Mouse (Mus musculus): ENCODE measurements around the gene Wwox.
A peak's percentile ranks its signal among the peaks of the same experiment; 100 is the strongest.

Gene Wwox

GRCm38 (mm10) chr8:114541132-114541531 lies 101.7 kb downstream of the Wwox start:
- DNase-seq (ENCODE audit: extremely low spot score) = peak; percentile 60

GRCm38 (mm10) chr8:114548360-114548759 lies 108.9 kb downstream of the Wwox start:
- no peak for DNase-seq (ENCODE audit: extremely low spot score)

DNA sequence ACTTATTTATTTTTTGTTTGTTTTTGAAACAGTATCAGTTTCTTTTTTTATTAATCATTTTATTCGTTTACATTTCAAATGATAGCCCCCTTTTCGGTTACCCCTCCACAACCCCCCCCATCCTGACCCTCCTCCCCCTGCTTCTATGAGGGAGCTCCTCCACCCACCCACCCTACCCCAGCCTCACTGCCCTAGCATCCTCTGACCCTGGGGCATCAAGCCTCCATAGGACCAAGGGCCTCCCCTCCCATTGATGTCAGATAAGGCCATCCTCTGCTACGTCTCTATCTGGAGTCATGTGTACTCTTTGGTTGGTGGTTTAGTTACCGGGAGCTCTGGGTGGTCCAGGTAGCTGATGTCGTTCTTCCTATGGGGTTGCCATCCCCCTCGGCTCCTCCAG lies 109.4 kb downstream of the Wwox start:
- DNase-seq (ENCODE audit: extremely low spot score) = no peak

- peak; percentile 31 for DNase-seq (ENCODE audit: extremely low spot score)
Observed at GRCm38 (mm10) chr8:114550029-114550428, 110.6 kb downstream of the Wwox start.

GRCm38 (mm10) chr8:114552606-114553005 lies 113.2 kb downstream of the Wwox start:
- no peak for DNase-seq (ENCODE audit: extremely low spot score)

- DNase-seq (ENCODE audit: extremely low spot score) = no peak
Observed at GRCm38 (mm10) chr8:114554966-114555365, 115.5 kb downstream of the Wwox start.

GRCm38 (mm10) chr8:114555491-114556202 lies 116.2 kb downstream of the Wwox start:
- DNase-seq (ENCODE audit: extremely low spot score) = no peak

GRCm38 (mm10) chr8:114561191-114561590 lies 121.7 kb downstream of the Wwox start:
- DNase-seq (ENCODE audit: extremely low spot score) = no peak

GRCm38 (mm10) chr8:114562486-114562885 lies 123.0 kb downstream of the Wwox start:
- no peak for DNase-seq (ENCODE audit: extremely low spot score)

- DNase-seq (ENCODE audit: extremely low spot score) = no peak
Observed at GRCm38 (mm10) chr8:114563361-114563760, 123.9 kb downstream of the Wwox start.

DNA sequence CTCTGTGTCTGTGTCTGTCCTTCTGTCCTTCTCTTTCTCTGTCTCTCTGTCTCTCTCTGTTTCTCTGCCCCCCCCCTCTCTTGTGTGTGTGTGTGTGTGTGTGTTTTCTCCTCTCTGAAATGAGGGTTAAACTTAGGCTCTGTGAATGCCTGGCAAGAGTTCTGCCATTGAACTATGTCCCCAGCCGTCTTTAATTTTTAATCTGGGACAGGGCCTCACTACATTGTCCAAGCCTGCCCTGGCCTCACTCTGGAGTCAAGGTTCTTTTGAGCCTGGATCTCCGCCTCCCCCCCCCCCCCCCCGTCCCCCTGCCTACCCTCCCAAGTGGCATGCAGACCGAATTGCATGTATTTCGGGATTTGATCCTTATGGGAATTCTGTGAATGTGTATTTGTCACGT lies 124.6 kb downstream of the Wwox start:
- no peak for DNase-seq (ENCODE audit: extremely low spot score)

DNA sequence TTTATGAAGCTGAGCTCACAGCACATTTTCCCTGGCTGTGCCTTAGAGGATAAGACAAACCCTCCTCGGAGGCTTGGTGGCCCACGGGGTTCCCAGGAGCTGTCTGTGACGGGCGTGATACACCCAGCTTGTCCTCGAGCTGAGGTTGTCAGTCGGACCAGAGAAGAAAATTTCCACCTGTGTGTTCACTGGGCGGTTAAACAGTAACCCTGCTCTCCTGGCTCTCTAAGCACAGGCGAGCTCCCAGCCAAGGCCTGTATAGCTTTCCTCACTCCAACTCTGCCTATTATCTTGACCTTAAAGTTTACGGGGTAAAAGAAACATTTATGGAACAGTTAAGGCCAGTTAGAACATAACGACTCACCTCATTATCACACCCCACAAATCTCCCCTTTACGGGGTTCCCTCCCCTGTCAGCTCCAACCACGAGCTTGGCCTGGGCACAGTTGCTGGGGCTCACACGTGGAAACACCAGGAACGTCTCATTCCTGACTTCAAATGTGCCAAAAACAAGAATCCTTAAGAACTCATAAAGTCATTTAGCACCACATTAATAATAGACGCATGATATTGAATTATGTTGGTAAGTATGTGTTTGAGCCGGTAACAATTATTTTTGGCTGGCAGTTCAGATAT lies 129.2 kb downstream of the Wwox start:
- DNase-seq (ENCODE audit: extremely low spot score) = no peak

DNA sequence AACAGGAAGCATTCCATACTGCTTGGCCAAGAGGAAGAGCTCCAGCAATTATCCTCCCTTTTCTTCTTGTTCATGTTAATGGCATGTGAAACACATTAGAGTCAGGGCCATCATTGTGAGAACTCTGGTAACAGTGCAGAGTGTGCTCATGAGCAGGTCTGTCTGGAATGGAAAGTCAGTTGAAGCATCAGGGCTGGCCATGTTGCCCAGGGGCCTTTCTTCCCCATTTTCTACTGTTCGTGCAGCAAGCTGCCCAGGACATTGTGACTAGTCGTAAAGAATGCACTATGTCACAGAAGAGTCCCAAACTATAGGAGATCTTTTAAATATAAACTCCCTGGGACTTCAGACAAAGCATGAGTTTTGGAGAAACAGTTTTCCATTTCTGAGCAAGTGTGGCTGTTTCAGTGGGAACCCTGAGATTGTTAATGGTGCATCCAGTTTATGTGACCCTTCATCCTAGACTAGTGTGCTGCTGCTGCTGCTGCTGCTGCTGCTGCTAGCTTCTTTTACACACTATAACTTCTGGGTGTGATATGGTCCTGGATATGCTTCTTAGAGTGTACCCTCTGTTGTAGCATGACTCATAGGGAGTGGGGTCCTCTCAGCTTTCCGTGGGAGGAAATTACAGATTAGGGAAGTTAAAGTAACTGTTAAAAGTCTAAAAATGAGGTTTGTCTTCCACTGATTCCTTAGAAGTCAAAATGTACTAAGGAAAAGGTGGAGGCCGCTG lies 133.7 kb downstream of the Wwox start:
- DNase-seq (ENCODE audit: extremely low spot score) = no peak

GRCm38 (mm10) chr8:114573747-114574093 lies 134.3 kb downstream of the Wwox start:
- no peak for DNase-seq (ENCODE audit: extremely low spot score)

DNA sequence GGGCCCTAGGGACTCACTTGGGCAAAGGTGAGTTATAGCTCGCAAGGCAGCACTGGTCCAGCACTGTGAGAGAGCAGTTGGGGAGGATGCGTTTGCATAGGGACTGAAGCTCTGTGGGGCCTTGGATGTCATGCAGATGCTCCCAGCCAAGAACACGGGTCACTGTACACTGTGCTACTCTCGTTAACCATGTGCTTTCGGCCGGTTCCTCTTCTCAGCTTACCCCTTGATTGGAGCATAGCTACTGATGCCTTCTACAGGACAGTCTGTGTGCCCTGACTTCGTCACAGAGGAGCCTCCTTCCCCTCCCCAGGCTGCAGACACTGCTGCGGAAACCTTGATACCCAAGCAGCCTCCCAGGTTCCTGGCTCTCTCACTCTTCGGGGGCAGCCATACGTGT lies 139.8 kb downstream of the Wwox start:
- no peak for DNase-seq (ENCODE audit: extremely low spot score)

- no peak for DNase-seq (ENCODE audit: extremely low spot score)
Observed at GRCm38 (mm10) chr8:114580684-114581083, 141.2 kb downstream of the Wwox start.

- DNase-seq (ENCODE audit: extremely low spot score) = no peak
Observed at GRCm38 (mm10) chr8:114590336-114590867, 150.9 kb downstream of the Wwox start.

DNA sequence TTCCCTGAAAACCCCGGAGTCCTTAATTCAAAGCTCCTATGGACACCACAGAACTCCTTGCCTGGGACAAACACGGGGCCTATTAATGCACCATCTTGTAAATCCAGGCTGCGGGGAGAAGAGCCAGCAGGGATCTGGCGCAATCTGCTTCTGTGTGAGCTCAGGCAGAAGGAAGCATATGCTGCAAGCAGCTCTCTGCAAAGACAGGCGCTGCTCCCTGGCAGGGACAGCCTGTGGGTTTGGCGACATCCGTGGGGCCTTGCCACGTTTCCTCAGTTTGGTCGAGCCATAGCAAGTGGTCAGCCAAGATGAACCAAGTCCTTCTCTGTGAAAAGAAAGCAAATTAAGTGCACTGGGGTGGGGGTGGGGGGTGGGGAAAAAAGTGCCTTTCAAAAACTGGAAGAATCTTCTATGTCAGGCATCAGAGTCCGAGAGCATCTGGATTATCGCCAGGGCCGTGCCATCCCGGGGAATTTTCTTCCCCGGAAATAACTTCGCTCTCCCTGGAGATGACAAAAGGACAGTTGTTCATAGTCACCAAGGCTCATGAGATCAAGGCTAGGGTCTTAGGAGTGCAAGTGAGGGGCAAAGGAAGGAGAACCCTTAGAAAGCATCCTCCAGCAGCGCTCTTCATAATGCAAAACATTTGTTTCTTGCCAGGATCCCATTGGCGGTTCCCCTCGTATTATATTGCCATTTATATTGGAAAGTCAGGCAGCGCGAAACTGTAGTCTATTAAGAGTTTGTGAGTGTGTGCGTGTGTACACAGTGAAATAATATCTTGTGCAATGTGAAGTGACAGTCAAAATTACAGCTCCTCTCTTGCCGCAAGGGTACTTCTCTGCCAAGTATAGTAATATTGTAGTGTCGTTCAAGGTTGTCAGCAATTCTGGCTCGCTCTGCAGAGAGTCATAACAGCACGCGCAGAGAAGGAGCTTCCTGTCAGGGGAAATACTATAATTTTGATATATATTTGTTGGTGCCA lies 152.1 kb downstream of the Wwox start:
- DNase-seq (ENCODE audit: extremely low spot score) = peak; percentile 25

- DNase-seq (ENCODE audit: extremely low spot score) = peak; percentile 27
Observed at GRCm38 (mm10) chr8:114593424-114594157, 154.1 kb downstream of the Wwox start.

- DNase-seq (ENCODE audit: extremely low spot score) = no peak
Observed at GRCm38 (mm10) chr8:114594811-114595210, 155.4 kb downstream of the Wwox start.

- DNase-seq (ENCODE audit: extremely low spot score) = peak; percentile 32
Observed at GRCm38 (mm10) chr8:114599555-114599954, 160.1 kb downstream of the Wwox start.
